Comparison of ENCODE assay signal across 28 mouse cellular contexts in the genomic region with DNA sequence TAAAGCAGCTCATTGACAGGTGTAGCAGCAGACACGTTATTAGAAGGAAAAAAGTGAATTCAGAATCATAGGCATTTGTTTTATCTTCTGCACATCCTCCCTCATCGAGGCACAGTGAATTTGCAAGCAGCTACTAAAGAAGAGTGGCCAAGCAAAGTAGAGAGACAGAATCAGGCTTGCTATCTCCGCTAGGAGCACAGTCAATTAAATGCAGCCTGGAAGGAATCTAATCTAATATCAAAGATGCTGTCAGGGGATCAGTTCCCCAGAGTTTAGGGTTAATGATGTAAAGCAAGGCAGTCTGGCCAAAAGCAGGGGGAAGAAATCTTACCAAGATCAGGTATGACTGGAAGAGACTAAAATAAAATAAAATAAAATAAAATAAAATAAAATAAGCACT.
"Had no signal": no experiment of that assay in that cellular context is flagged by ENCODE, and none has a peak within 500 bp of the region (broad histone marks: within the 10 kb centered on the region; RNA-seq: fewer than 3 reads in every experiment).

No protein-coding gene starts in this region.

- H3K9ac ChIP-seq: embryonic facial prominence, embryonic 12.5 days; embryonic facial prominence, embryonic 13.5 days; embryonic facial prominence, embryonic 15.5 days; forebrain, embryonic 12.5 days; forebrain, embryonic 13.5 days; forebrain, embryonic 15.5 days; forebrain, postnatal 0 days had no signal

- ATAC-seq: forebrain, embryonic 13.5 days; forebrain, embryonic 14.5 days; forebrain, embryonic 15.5 days; forebrain, embryonic 16.5 days; forebrain, postnatal 0 days had no signal

- H3K36me3 ChIP-seq: embryonic facial prominence, embryonic 10.5 days; embryonic facial prominence, embryonic 12.5 days; embryonic facial prominence, embryonic 13.5 days; embryonic facial prominence, embryonic 15.5 days; forebrain, embryonic 10.5 days; forebrain, embryonic 12.5 days; forebrain, embryonic 15.5 days had no signal

- H3K4me2 ChIP-seq: embryonic facial prominence, embryonic 12.5 days; embryonic facial prominence, embryonic 13.5 days; embryonic facial prominence, embryonic 15.5 days; forebrain, embryonic 12.5 days; forebrain, embryonic 13.5 days; forebrain, embryonic 15.5 days had no signal

- H3K9me3 ChIP-seq: embryonic facial prominence, embryonic 10.5 days; embryonic facial prominence, embryonic 12.5 days; embryonic facial prominence, embryonic 13.5 days; embryonic facial prominence, embryonic 15.5 days; forebrain, embryonic 10.5 days; forebrain, embryonic 12.5 days; forebrain, embryonic 13.5 days; forebrain, embryonic 15.5 days had no signal

- DNase-seq: cerebellum, adult 2 months; cerebellum, adult 8-10 months; cerebellum, adult 9-10 months; cerebellum, adult 9-11 months; cerebellum, postnatal 10 days; cerebellum, postnatal 14 days; cerebellum, postnatal 25 days; cerebellum, postnatal 36 days; embryo, embryonic 11 days; forebrain, postnatal 0 days; gastrocnemius, adult 2 months; gastrocnemius, postnatal 10 days; gastrocnemius, postnatal 14 days; gastrocnemius, postnatal 25 days; gastrocnemius, postnatal 36 days; heart, adult 11 months; heart, adult 18-20 months had no signal

- H3K4me1 ChIP-seq: embryonic facial prominence, embryonic 10.5 days; embryonic facial prominence, embryonic 12.5 days; embryonic facial prominence, embryonic 13.5 days; embryonic facial prominence, embryonic 15.5 days; forebrain, embryonic 10.5 days; forebrain, embryonic 12.5 days; forebrain, embryonic 13.5 days; forebrain, embryonic 15.5 days had no signal

- H3K27me3 ChIP-seq: embryonic facial prominence, embryonic 12.5 days; embryonic facial prominence, embryonic 13.5 days; embryonic facial prominence, embryonic 15.5 days; forebrain, embryonic 12.5 days; forebrain, embryonic 13.5 days; forebrain, embryonic 15.5 days had no signal

- H3K4me3 ChIP-seq: embryonic facial prominence, embryonic 10.5 days; embryonic facial prominence, embryonic 12.5 days; embryonic facial prominence, embryonic 13.5 days; embryonic facial prominence, embryonic 15.5 days; erythroblast, embryonic 14.5 days; forebrain, embryonic 10.5 days; forebrain, embryonic 12.5 days; forebrain, embryonic 13.5 days; forebrain, embryonic 15.5 days; gastrocnemius, adult 2 months had no signal

- H3K27ac ChIP-seq: embryonic facial prominence, embryonic 10.5 days; embryonic facial prominence, embryonic 12.5 days; embryonic facial prominence, embryonic 13.5 days; embryonic facial prominence, embryonic 15.5 days; forebrain, embryonic 10.5 days; forebrain, embryonic 12.5 days; forebrain, embryonic 13.5 days; forebrain, embryonic 15.5 days; gastrocnemius, adult 2 months had no signal
